Mouse (Mus musculus) WW6 (cell line): ENCODE measurements around the gene Nipsnap3b.

Experiments used
- DNase-seq: peaks from one replicate; pipeline ENCODE4 v3.0.0-alpha.2; 2013; ENCODE audit warnings: low read depth, low spot score

The Nipsnap3b gene

GRCm38 (mm10) chr4:53011732-53012361, at the start of gene Nipsnap3b:
TSS of gene Nipsnap3b (plus strand) at chr4:53011880.
- DNase-seq = peak; percentile 90

DNA sequence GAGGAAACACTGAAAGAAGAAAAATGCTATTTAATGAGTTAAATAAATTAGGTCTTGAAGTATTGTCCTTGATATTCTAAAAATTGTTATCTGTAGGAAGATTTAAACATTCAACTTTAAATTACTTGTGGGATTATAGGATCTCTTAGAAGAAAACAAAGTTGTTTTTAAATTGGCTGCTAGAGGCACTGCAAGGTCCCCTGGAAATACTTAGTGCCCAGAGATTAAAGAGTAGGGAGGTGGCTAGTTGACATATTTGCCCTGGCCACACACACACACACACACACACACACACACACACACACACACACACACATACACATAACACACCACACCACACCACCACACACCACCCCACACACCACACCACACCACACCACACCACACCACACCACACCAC, 47.4 kb upstream of the Nipsnap3b start, which contains the start of gene Olfr270:
Olfr270 (plus strand) TSS at position 301 of the 400 bp plus-strand sequence.
- DNase-seq = no peak

DNA sequence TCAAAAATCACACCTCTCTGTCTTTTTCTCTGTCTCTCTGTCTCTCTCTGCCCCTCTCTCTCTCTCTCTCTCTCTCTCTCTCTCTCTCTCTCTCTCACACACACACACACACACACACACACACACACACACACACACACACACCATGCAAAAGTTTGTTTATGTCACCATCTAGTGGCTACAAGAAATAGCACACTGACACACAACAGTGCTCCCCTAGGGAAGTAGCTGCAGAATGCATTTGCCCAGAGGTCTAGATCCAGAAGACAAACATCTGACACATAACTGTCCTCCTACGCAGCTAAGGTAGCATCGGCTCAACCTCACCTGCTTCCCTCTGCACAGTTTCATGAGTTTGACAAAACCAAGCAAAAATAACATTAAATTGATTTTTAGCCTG, 26.5 kb upstream of the Nipsnap3b start:
- no peak for DNase-seq

- no peak for DNase-seq
Measured at GRCm38 (mm10) chr4:52986266-52986665, 25.4 kb upstream of the Nipsnap3b start.

DNA sequence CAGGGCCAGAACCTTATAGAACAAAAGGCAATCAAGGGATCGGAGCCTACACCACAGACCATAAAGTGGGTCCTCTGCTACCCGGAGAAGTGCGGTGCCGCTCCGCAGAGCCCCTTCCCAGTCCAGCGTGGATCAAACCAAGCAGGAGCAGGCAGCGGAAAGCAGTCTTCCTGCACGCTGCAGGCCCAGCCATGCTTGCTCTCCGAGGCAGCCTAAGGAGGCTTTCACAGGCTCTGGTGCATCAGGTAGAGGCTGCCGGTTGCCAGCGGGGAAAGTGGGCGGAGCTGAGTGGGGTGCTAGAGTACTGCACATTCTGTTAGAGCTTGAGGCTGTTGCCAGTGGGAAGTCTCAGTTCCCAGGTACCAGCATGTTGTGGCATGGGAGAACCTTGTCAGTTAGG, 22.4 kb upstream of the Nipsnap3b start, which contains the start of gene Nipsnap3a:
Nipsnap3a (plus strand) TSS at position 25 of the 400 bp plus-strand sequence.
- DNase-seq = no peak

DNA sequence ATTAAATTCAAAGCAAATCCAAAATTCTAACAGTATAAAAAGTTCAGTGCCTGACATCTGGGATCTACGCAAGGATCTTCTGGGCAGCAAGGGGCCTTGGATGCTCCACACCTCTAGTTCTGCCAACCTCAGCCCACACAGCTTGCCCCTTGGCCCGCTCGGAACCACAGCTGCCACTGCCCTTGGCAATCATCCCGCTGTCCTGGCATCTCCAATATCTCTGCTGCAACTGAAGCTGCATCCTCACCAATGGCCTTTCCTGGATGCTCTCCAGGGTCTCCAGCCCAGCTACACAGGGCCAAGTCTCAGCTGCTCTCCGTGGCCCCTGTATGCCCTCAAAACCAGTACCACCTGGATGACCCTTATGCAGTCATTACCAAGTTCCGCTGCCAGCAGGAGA, 12.2 kb upstream of the Nipsnap3b start:
- no peak for DNase-seq

DNA sequence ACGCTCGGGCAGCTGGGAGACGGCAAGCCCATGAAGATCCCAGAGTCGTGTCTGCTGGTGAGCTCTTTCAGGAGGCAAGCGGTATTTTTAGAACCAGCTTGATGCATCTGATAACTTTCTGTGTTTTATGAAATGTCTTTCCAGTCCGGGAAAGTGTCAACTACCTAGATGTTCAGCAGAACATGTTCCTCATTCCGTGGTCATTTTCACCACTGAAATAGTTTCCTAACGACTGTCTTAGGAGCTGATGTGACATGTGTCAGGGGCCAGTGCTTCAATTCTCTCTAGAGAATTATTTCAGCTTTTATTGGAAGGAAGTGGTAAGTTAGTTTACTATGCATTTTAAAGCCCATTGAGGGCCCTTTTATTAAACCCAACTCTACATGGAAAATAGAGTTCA, 11.5 kb upstream of the Nipsnap3b start:
- no peak for DNase-seq

DNA sequence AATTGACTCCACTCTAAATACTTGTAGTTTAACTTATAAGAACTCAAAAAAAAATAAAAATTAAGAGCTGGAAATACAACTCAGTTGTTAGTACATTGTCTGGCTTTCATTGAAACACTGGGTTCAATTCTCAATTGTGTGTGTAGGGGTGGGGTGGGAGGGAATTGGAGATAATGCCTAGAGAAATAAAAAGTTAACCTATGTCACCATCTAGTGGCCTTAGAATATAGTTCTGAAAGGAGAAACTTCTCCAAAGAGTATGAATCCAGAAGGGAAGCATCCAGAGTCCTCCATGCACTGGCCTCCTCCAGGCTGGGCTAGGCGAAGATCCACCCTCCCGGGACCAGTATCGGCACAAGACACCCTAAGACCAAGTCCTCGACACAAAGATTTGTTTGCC, 2.5 kb upstream of the Nipsnap3b start:
- no peak for DNase-seq

- no peak for DNase-seq
Measured at GRCm38 (mm10) chr4:53009871-53010270, 1.8 kb upstream of the Nipsnap3b start.

DNA sequence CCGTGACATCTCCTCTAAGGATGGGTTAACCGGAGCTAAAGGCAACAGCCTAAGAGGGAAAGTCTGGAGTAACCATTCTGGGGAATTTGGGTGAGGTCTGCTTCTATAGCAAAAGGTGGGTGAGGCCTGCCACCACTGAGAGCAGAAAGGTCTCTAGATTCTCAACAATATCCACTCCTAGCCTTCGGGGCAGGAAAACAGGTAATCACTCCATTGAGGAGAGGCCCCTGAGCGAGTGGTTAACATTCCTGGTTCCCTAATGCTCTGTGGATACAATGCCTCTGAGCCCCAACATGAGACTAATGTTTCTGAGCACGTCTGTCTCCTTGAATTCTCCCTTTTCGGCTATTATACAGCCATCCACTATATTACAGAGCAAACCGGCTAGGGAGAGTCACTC, 2.7 kb downstream of the Nipsnap3b start:
- no peak for DNase-seq

- no peak for DNase-seq
Measured at GRCm38 (mm10) chr4:53015024-53015423, 3.3 kb downstream of the Nipsnap3b start.

DNA sequence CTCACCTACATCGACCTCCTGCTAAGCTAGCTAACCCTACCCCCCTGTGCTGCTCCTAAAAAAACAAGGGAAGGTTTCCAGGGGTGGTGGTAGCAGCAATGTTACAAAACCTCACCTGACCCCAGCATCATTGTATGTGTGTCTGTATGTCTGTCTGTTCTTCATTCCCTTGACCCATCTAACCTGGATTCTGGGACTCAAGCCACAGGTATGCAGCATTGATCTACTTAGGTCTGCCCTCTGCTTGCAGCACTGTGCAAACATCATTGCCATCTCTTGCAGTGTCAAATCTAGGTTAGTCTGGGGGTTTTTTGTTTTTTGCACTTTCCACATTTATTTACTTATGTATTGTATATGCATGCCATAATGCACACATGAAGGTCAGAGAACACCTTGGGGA, 6.7 kb downstream of the Nipsnap3b start:
- no peak for DNase-seq

- no peak for DNase-seq
Measured at GRCm38 (mm10) chr4:53023189-53023925, 11.7 kb downstream of the Nipsnap3b start.

DNA sequence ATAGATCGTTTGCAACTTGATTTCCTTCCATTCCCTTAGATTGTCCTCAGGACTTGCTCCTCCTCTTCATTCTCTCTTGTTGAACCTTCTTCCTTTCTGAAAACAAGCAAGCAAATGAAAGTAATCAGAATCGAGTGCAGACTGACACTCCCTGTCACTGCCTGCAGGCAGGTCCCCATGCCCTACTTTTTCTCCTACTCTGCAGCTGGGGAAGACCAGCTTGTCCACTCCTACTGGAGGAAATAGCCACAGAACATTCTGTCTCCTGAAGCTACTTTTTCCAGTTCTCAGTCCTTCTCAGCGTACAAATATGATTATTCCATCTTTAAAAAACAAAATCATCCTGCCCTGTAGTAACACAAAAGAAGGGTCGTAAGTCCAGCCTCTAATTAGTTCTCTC, 12.7 kb downstream of the Nipsnap3b start:
- DNase-seq = no peak

GRCm38 (mm10) chr4:53027811-53028210, 16.1 kb downstream of the Nipsnap3b start:
- DNase-seq = no peak

DNA sequence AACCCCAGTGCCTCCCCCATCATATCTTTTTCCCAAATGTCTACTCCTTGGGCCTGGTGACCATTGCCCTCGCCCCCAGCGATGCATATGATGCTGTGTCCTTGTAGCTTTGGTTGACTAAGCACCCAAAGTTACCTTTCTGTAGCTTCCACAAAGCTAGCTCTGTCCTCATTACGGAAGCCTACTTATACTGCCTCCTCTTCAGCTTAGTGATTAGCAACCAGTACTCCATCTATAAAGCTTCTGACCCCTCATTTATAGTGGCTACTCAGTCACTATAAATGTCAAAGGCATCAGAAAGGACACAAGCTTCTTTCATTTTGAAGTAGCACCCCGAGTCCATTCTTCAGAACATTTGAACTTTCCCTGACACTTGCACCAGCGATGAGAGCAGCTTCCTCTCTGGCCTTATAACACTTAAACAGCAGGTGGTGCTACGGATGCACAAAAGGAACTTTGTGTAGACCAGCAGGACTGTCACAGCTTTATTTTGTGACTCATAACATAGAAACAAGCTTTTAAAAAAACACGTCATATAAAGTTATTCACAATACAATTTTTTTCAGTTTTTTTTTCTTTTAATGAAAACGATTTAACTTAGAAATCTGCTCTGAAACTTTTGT, 18.8 kb downstream of the Nipsnap3b start:
- no peak for DNase-seq

DNA sequence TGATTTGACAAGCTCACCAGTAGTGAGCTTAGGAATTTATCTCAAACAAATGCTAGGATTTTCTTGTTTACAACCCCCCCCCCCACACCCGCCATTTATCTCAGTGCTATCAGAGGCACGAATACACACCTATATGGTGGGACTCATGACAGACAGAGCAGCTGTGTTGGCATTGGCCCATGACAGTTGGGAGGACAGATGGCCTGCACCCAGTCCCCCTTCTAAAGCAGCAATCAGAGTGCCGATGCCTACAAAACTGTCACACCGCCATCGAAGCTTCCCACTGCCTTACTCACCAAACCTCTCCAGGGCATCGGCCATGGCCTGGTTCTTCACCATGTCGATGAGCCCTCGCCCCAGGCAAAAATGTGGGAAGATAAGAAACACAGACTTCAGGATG, 32.1 kb downstream of the Nipsnap3b start:
- DNase-seq = no peak

- DNase-seq = no peak
Measured at GRCm38 (mm10) chr4:53045807-53046206, 34.1 kb downstream of the Nipsnap3b start.

DNA sequence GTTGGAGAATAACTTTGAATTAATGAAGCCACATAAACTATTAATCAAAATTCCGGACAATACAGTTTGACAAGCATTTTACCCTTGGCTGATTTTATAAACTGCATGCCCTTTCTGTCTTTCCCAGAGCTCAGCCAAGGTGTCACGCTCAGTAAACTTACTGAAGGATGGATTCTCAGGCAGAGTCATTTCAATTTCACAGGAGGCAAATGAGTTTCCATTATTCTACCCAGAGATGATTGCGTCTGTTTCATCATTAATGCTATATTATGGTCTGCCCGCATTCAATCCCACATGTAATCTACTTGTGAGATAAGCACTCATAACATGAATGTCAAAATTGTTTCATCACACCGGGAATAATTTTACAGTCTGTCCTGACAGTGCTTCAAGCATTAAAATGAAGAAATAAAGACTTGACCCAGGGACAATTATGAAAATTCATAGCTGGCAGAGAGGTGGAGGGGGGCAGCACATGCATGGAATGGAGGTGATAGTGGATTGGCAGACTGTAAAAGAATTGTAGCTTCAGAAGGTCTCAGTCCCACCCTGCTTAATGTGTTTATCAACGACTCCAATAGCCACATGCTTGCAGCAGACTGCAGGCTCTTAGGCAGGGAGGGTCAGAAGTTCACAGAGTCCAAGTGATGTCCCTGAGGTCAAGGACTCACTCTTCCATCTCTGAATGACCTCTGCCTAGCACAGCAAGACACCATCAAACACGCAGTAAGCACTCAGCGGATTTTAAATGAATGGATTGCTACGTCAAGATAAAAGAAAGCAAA, 34.8 kb downstream of the Nipsnap3b start:
- DNase-seq = no peak

- no peak for DNase-seq
Measured at GRCm38 (mm10) chr4:53062301-53063008, 50.8 kb downstream of the Nipsnap3b start.
